Mouse (Mus musculus) G1E (cell line): ENCODE results near the gene Gzmk. TPM values are rescaled to one million over a fixed set of nuclear protein-coding genes. Genes with fewer than 3 reads are reported as not detected.
A peak's percentile ranks its signal among the peaks of the same experiment; 100 is the strongest.

ENCODE experiments used
- ATAC-seq: 2 replicates; pipeline ENCODE4 v1.8.0; 2016; ENCODE audit warnings: mild to moderate bottlenecking; ENCODE audit not compliant: insufficient number of reproducible peaks, poor library complexity, low FRiP score, severe bottlenecking; ENCODE audit errors: extremely low read depth
- DNase-seq: peaks from one replicate; pipeline ENCODE4 v3.0.0; 2012; ENCODE audit warnings: low spot score
- H3K27me3 ChIP-seq: 2 replicates; pipeline ENCODE4 v1.6.1; 2012; ENCODE audit warnings: mild to moderate bottlenecking, low read length, inconsistent platforms; ENCODE audit not compliant: insufficient read depth
- H3K36me3 ChIP-seq: replicated peaks from 2 replicates; pipeline ENCODE3; 2012; ENCODE audit warnings: mild to moderate bottlenecking, inconsistent platforms
- H3K4me1 ChIP-seq: 2 replicates; pipeline ENCODE4 v1.6.1; 2012; ENCODE audit warnings: low read depth, low read length, inconsistent platforms, mixed read lengths; ENCODE audit not compliant: insufficient read depth
- H3K4me3 ChIP-seq: 2 replicates; pipeline ENCODE4 v1.5.1; 2012; ENCODE audit warnings: low read depth, mild to moderate bottlenecking, inconsistent platforms, low read length, moderate library complexity, mixed read lengths
- H3K9me3 ChIP-seq: replicated peaks from 2 replicates; pipeline ENCODE4 v1.6.1; 2012; ENCODE audit warnings: inconsistent platforms
- CTCF ChIP-seq: IDR thresholded peaks from 2 replicates; pipeline ENCODE4 v1.5.1; 2012; ENCODE audit warnings: low read depth, low read length, inconsistent platforms, mixed read lengths
- GATA1 ChIP-seq: IDR thresholded peaks from 2 replicates; pipeline ENCODE4 v1.6.1; 2012; ENCODE audit warnings: borderline replicate concordance, low read length, inconsistent platforms, mixed read lengths
- GATA2 ChIP-seq: IDR thresholded peaks from 2 replicates; pipeline ENCODE4 v1.6.1; 2012; ENCODE audit warnings: low read depth, low read length, inconsistent platforms, borderline replicate concordance
- POLR2AphosphoS5 ChIP-seq: IDR thresholded peaks from 2 replicates; pipeline ENCODE4 v1.6.1; 2012; ENCODE audit warnings: low read depth, low read length, inconsistent platforms; ENCODE audit not compliant: insufficient replicate concordance
- TAL1 ChIP-seq: conservative IDR thresholded peaks from 2 replicates; pipeline ENCODE4 v1.6.1; 2012; ENCODE audit warnings: low read depth, low read length, inconsistent platforms, mixed read lengths
- polyA plus RNA-seq: library from polyadenylated mRNA; stranded (reverse); fragments of >175 nt; gene quantifications from 2 replicates; pipeline ENCODE4 v1.2.3, GENCODE M21; 2012
- total RNA-seq, 2 experiments: library from RNA; stranded (forward) in 1 of 2; stranded (reverse) in 1 of 2; fragments of 200-1000 nt in 1 of 2; fragments of >200 nt in 1 of 2; fragmentation: Nextera tagmentation in 1 of 2; gene quantifications; 2 replicates each; pipeline ENCODE4 v1.2.3; 2014 to 2017

Gene Gzmk
- not detected in 2 replicates for total RNA-seq (2014; fragmentation: Nextera tagmentation)
- not detected in 2 replicates for total RNA-seq (2017)
- polyA plus RNA-seq, result not detected in 2 replicates

- Histone ChIP-seq H3K4me1 (no peaks in the 10 kb centered on the region), H3K27me3 (peaks cover 6% of the 10 kb centered on the region), H3K9me3 (no peaks in the 10 kb centered on the region), H3K4me3 (no peak within 1 kb of the TSS), H3K36me3 (no peaks in the 10 kb centered on the region)
- DNase-seq, result no peak
- TF ChIP-seq GATA1 (no peak), TAL1 (no peak), GATA2 (no peak), CTCF (no peak), POLR2AphosphoS5 (no peak)
- ATAC-seq, result no peak
These were observed at the start of gene Gzmk for GRCm38 (mm10) chr13:113225811-113226210. Gene Gzmk, minus strand, starts transcription at chr13:113225908.

GRCm38 (mm10) chr13:113271189-113271588 is 45.5 kb upstream of the Gzmk start:
- no peaks in the 10 kb centered on the region for H3K36me3 ChIP-seq
- no peaks in the 10 kb centered on the region for H3K9me3 ChIP-seq
- DNase-seq, result no peak
- no peaks in the 10 kb centered on the region for H3K27me3 ChIP-seq
- no peak for TF ChIP-seq GATA2
- TF ChIP-seq GATA1, result no peak
- no peak for TF ChIP-seq TAL1
- TF ChIP-seq CTCF, result no peak
- no peak for TF ChIP-seq POLR2AphosphoS5
- no peaks in the 10 kb centered on the region for H3K4me1 ChIP-seq
- ATAC-seq, result no peak
- no peak overlapping the region for H3K4me3 ChIP-seq

- Histone ChIP-seq H3K4me3 (no peak overlapping the region), H3K27me3 (no peaks in the 10 kb centered on the region), H3K9me3 (no peaks in the 10 kb centered on the region), H3K4me1 (no peaks in the 10 kb centered on the region), H3K36me3 (no peaks in the 10 kb centered on the region)
- ATAC-seq (no peak), DNase-seq (peak; percentile 25)
- TF ChIP-seq GATA1 (no peak), POLR2AphosphoS5 (no peak), GATA2 (no peak), TAL1 (no peak), CTCF (0 out of 2 replicates have a peak, but pooled peaks have one; percentile 13)
These were observed 44.4 kb upstream of the Gzmk start for GRCm38 (mm10) chr13:113269777-113270776.

- H3K9me3 ChIP-seq, result no peaks in the 10 kb centered on the region
- H3K4me1 ChIP-seq, result no peaks in the 10 kb centered on the region
- no peaks in the 10 kb centered on the region for H3K36me3 ChIP-seq
- H3K4me3 ChIP-seq, result no peak overlapping the region
- no peak for DNase-seq
- no peak for ATAC-seq
- TF ChIP-seq GATA2, result no peak
- TF ChIP-seq POLR2AphosphoS5, result no peak
- no peak for TF ChIP-seq CTCF
- no peak for TF ChIP-seq TAL1
- no peak for TF ChIP-seq GATA1
- H3K27me3 ChIP-seq, result no peaks in the 10 kb centered on the region
These were observed 41.5 kb upstream of the Gzmk start for GRCm38 (mm10) chr13:113267204-113267603.

GRCm38 (mm10) chr13:113266495-113266951 is 40.8 kb upstream of the Gzmk start:
- no peaks in the 10 kb centered on the region for H3K4me1 ChIP-seq
- DNase-seq (peak; percentile 12), ATAC-seq (no peak; the same call in 1 of the 2 replicates)
- TF ChIP-seq GATA2 (no peak), CTCF (peak; percentile 62), TAL1 (no peak)
- H3K9me3 ChIP-seq, result no peaks in the 10 kb centered on the region
- no peaks in the 10 kb centered on the region for H3K36me3 ChIP-seq
- no peak overlapping the region for H3K4me3 ChIP-seq
- no peaks in the 10 kb centered on the region for H3K27me3 ChIP-seq

GRCm38 (mm10) chr13:113265257-113265656 is 39.5 kb upstream of the Gzmk start:
- H3K27me3 ChIP-seq, result no peaks in the 10 kb centered on the region
- ATAC-seq (no peak), DNase-seq (no peak)
- no peak overlapping the region for H3K4me3 ChIP-seq
- TF ChIP-seq CTCF, result no peak
- no peak for TF ChIP-seq GATA1
- TF ChIP-seq TAL1, result no peak
- TF ChIP-seq POLR2AphosphoS5, result no peak
- no peak for TF ChIP-seq GATA2
- no peaks in the 10 kb centered on the region for H3K9me3 ChIP-seq
- H3K36me3 ChIP-seq, result no peaks in the 10 kb centered on the region
- no peaks in the 10 kb centered on the region for H3K4me1 ChIP-seq
